Mouse (Mus musculus) Patski (cell line): Measurements from ENCODE around the gene Gm9508. TPM values are rescaled to one million over a fixed set of nuclear protein-coding genes. Genes with fewer than 3 reads are reported as not detected.
"Not testable (repeated sequence)": the region's sequence is repeated elsewhere in the genome, so short reads cannot be mapped to it uniquely, and the experiment has no call there.

Source experiments
- ATAC-seq: fragments of 100-300 bp; one replicate; pipeline ENCODE4 v1.8.0; 2021
- CTCF ChIA-PET: fragments of 350-600 bp; sonication (Branson Sonifier 250); formaldehyde crosslinking; loops from one replicate; lab custom pipeline; 2022; ENCODE audit warnings: inconsistent platforms; lab: Charles Lee
- POLR2A ChIA-PET: fragments of 350-600 bp; sonication (Branson Sonifier 250); formaldehyde crosslinking; loops from one replicate; lab custom pipeline; 2022; ENCODE audit warnings: antibody characterized with exemption, inconsistent platforms; lab: Charles Lee
- DNase-seq: peaks from one replicate; pipeline ENCODE4 v3.0.0-alpha.2; 2011; ENCODE audit warnings: low read depth, low spot score
- H3K27me3 ChIP-seq: fragments of 371-371 bp; one replicate; pipeline ENCODE4 v1.5.1; 2021
- CTCF ChIP-seq: fragments of 100-300 bp; IDR thresholded peaks from one replicate; pipeline ENCODE4 v1.5.1; 2021
- in situ Hi-C: fragments of 300-500 bp; cut with MboI; formaldehyde crosslinking; loops from 3 replicates; pipeline ENCODE4 v1.11.1; 2018; ENCODE audit warnings: low pct_unique_long_range_greater_than_20kb, mixed read lengths
- polyA plus RNA-seq: library from polyadenylated mRNA; unstranded; gene quantifications from one replicate; pipeline ENCODE4 v1.2.3, GENCODE M21; 2021

The Gm9508 gene
- polyA plus RNA-seq, 1 experiment from 2014 or later = not detected

DNA sequence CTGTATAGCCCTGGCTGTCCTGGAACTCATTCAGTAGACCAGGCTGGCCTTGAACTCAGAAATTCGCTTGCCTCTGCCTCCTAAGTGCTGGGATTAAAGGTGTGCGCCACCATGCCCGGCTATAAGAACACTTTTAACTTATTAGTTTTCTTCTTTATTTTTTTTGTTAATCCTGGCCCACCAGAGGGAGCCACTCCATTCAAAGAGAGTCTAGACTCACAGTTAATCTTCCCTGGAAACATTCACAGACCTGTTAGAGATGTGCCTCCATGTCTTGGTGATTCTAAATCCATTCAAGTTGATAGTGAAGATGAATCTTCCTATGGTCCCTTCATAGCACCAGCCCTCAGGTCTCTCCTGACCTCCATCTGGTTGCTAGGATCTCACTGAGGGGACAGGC lies 12.8 kb upstream of the Gm9508 start:
- ATAC-seq = no peak
- in situ Hi-C loops = no loop called here
- no peak for DNase-seq
- CTCF ChIA-PET = no interaction called here
- no peak for TF ChIP-seq CTCF
- POLR2A ChIA-PET = no interaction called here
- H3K27me3 ChIP-seq = peaks cover 6% of the 10 kb centered on the region

DNA sequence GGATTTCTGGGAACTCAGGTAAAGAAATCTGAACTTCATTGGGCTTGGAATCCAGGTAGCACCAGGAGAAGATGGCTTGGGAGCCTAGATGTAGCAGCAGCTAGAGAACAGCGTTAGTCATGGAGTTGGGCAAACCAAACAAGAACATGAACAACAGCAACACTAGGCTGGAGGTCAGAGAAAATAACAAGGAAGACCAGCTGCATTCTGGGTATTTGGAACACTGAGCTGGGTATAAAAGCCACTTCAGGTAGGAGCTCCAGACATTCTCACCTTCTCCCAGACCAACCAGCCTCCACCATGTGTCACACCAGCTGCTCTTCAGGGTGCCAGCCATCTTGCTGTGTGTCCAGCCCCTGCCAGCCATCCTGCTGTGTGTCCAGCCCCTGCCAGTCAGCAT lies 9.3 kb upstream of the Gm9508 start, which contains the start of gene Gm10272:
Gene Gm10272, plus strand, starts transcription at position 301 of the 400 bp plus-strand sequence.
- ATAC-seq (no peak), DNase-seq (no peak)
- ChIA-PET CTCF (no interaction called here), POLR2A (no interaction called here)
- peaks cover 6% of the 10 kb centered on the region for H3K27me3 ChIP-seq
- in situ Hi-C loops = no loop called here
- TF ChIP-seq CTCF = no peak

GRCm38 (mm10) chr10:77690356-77690807 lies 6.7 kb downstream of the Gm9508 start, which contains the start of gene Gm19402:
Gene Gm19402 (minus strand): TSS chr10:77690757.
- DNase-seq, POLR2A ChIA-PET, CTCF ChIA-PET, in situ Hi-C loops, ATAC-seq: not testable (repeated sequence)
- H3K27me3 ChIP-seq = peaks cover 33% of the 10 kb centered on the region

- no peak for TF ChIP-seq CTCF
- CTCF ChIA-PET = no interaction called here
- ATAC-seq (no peak), DNase-seq (no peak)
- POLR2A ChIA-PET = no interaction called here
- in situ Hi-C loops = no loop called here
- H3K27me3 ChIP-seq = peaks cover 27% of the 10 kb centered on the region
These were observed 10.0 kb downstream of the Gm9508 start for GRCm38 (mm10) chr10:77687021-77687420.

- TF ChIP-seq CTCF = no peak
- ChIA-PET POLR2A (interaction anchor here (0.7 kb wide), 1 partner anchor 16 kb away, joined by 3 read pairs; no protein-coding TSS in a partner anchor), CTCF (no interaction called here)
- ATAC-seq (no peak), DNase-seq (no peak)
- in situ Hi-C loops = no loop called here
- H3K27me3 ChIP-seq = peaks cover 17% of the 10 kb centered on the region
These were observed 11.0 kb downstream of the Gm9508 start, which contains the start of gene Tspear for GRCm38 (mm10) chr10:77685895-77686664. Gene Tspear (plus strand): TSS chr10:77686569.

GRCm38 (mm10) chr10:77684181-77684580 lies 12.9 kb downstream of the Gm9508 start:
- CTCF ChIA-PET = interaction anchor here (1.1 kb wide), 1 partner anchor 17 kb away, joined by 3 read pairs; no protein-coding TSS in a partner anchor
- in situ Hi-C loops = no loop called here
- no peak for TF ChIP-seq CTCF
- DNase-seq = no peak
- peaks cover 17% of the 10 kb centered on the region for H3K27me3 ChIP-seq
- POLR2A ChIA-PET = interaction anchor here (0.7 kb wide), 1 partner anchor 24 kb away, joined by 3 read pairs; no protein-coding TSS in a partner anchor
- ATAC-seq = no peak

GRCm38 (mm10) chr10:77682994-77683393 lies 14.0 kb downstream of the Gm9508 start:
- TF ChIP-seq CTCF = no peak
- ATAC-seq (no peak), DNase-seq (no peak)
- CTCF ChIA-PET = no interaction called here
- peaks cover 27% of the 10 kb centered on the region for H3K27me3 ChIP-seq
- POLR2A ChIA-PET = no interaction called here
- in situ Hi-C loops = no loop called here

- peaks cover 30% of the 10 kb centered on the region for H3K27me3 ChIP-seq
- in situ Hi-C loops = no loop called here
These were observed 19.5 kb downstream of the Gm9508 start for GRCm38 (mm10) chr10:77677562-77677961.

GRCm38 (mm10) chr10:77673765-77674164 lies 23.3 kb downstream of the Gm9508 start:
- ChIA-PET CTCF (no interaction called here), POLR2A (no interaction called here)
- ATAC-seq = no peak
- peaks cover 24% of the 10 kb centered on the region for H3K27me3 ChIP-seq
- in situ Hi-C loops = no loop called here
- no peak for DNase-seq
- no peak for TF ChIP-seq CTCF

More at GRCm38 (mm10) chr10:77677562-77677961, 19.5 kb downstream of the Gm9508 start:
- ATAC-seq = no peak
- ChIA-PET POLR2A (no interaction called here), CTCF (no interaction called here)
- DNase-seq = no peak
- no peak for TF ChIP-seq CTCF

DNA sequence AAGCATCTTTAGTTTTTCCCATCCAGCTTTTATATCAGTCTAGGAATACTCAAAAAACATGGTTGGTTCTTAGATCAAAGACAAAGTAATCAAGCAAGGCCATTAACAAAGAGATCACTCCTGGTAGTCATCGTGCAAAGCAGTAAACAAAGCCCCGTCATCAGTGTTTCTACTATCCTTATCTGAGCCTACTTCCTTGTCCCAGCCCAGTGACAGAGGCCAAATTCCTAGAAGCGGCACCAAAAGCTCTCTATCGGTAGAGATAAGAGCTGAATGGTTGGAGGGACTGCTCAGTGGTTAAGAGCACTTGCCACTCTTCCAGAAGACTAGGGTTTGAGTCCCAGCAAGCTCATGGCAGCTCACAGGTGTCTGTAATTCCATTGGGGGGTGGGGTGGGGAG lies 25.5 kb downstream of the Gm9508 start:
- in situ Hi-C loops = no loop called here
- POLR2A ChIA-PET = no interaction called here
- CTCF ChIA-PET = no interaction called here
- peaks cover 3% of the 10 kb centered on the region for H3K27me3 ChIP-seq
- ATAC-seq (no peak), DNase-seq (no peak)
- no peak for TF ChIP-seq CTCF

GRCm38 (mm10) chr10:77670710-77671109 lies 26.3 kb downstream of the Gm9508 start:
- CTCF ChIA-PET = no interaction called here
- ATAC-seq = no peak
- POLR2A ChIA-PET = interaction anchor here (0.6 kb wide), 1 partner anchor 15 kb away, joined by 3 read pairs; no protein-coding TSS in a partner anchor
- in situ Hi-C loops = no loop called here
- H3K27me3 ChIP-seq = peaks cover 3% of the 10 kb centered on the region
- no peak for TF ChIP-seq CTCF
- DNase-seq = no peak
